Mouse (Mus musculus) Patski (cell line): ENCODE measurements around the gene Olfr221. TPM values are rescaled to one million over a fixed set of nuclear protein-coding genes. Genes with fewer than 3 reads are reported as not detected.

Experiments
- ATAC-seq: fragments of 100-300 bp; one replicate; pipeline ENCODE4 v1.8.0; 2021
- CTCF ChIA-PET: fragments of 350-600 bp; sonication (Branson Sonifier 250); formaldehyde crosslinking; loops from one replicate; lab custom pipeline; 2022; ENCODE audit warnings: inconsistent platforms; lab: Charles Lee
- POLR2A ChIA-PET: fragments of 350-600 bp; sonication (Branson Sonifier 250); formaldehyde crosslinking; loops from one replicate; lab custom pipeline; 2022; ENCODE audit warnings: antibody characterized with exemption, inconsistent platforms; lab: Charles Lee
- DNase-seq: peaks from one replicate; pipeline ENCODE4 v3.0.0-alpha.2; 2011; ENCODE audit warnings: low read depth, low spot score
- H3K27me3 ChIP-seq: fragments of 371-371 bp; one replicate; pipeline ENCODE4 v1.5.1; 2021
- CTCF ChIP-seq: fragments of 100-300 bp; IDR thresholded peaks from one replicate; pipeline ENCODE4 v1.5.1; 2021
- in situ Hi-C: fragments of 300-500 bp; cut with MboI; formaldehyde crosslinking; loops from 3 replicates; pipeline ENCODE4 v1.11.1; 2018; ENCODE audit warnings: low pct_unique_long_range_greater_than_20kb, mixed read lengths
- polyA plus RNA-seq: library from polyadenylated mRNA; unstranded; gene quantifications from one replicate; pipeline ENCODE4 v1.2.3, GENCODE M21; 2021

The Olfr221 gene
- polyA plus RNA-seq, 1 experiment from 2014 or later: not detected

DNA sequence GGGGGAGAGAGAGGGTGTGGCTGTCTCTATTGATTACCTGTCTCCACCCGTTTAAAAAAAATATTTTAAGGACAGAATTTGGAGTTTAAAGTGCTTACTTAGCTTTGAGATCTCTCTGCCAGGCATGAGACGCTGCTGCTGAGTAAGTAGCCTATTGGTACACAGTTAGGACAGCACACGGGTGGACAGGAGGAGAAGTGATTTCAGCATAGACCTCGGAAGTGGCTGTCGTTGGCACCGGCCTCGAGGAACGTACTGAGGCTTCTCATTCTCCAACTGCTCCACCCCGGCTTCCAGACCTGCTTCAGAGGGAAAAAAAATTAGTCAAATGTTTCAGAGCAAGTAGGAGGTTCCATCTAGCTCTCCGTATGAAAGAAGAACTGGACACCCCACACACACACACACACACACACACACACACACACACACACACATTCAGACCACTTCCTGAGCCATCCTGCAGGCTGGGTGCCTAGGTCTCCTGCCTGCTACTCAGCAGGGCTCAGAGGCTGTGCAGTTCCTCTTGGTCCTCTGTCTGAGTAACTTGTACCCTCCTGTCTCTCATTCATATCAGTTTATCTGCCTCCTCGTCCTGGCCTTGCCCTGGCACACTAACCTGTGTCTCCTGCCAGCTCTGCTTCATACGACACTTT lies 46.9 kb downstream of the Olfr221 start:
- in situ Hi-C loops: no loop called here
- ATAC-seq (no peak), DNase-seq (no peak)
- ChIA-PET CTCF (no interaction called here), POLR2A (interaction anchor here (0.6 to 0.7 kb wide), 2 partner anchors 9 to 271 kb away, joined by 3 read pairs; no protein-coding TSS in a partner anchor)
- TF ChIP-seq CTCF: no peak
- H3K27me3 ChIP-seq: no peaks in the 10 kb centered on the region

DNA sequence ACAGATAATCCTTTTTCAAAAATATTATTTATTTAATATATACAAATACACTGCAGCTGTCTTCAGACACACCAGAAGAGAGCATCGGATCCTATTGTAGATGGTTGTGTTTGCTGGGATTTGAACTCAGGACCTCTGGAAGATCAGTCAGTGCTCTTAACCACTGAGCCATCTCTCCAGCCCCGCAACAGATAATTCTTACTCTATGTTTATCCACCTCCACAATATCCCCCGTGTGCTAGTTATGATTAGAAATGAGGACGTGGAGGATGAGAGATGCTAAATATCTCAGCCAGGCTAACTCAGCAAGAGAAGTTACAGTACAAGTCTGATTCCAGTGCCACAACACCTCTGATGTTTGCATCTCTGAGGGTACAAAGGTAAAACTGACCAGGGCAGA lies 47.8 kb downstream of the Olfr221 start:
- ATAC-seq (no peak), DNase-seq (no peak)
- ChIA-PET POLR2A (interaction anchor here (0.6 kb wide), 1 partner anchor 23 kb away, joined by 3 read pairs; no protein-coding TSS in a partner anchor), CTCF (no interaction called here)
- no peaks in the 10 kb centered on the region for H3K27me3 ChIP-seq
- in situ Hi-C loops: no loop called here
- no peak for TF ChIP-seq CTCF

DNA sequence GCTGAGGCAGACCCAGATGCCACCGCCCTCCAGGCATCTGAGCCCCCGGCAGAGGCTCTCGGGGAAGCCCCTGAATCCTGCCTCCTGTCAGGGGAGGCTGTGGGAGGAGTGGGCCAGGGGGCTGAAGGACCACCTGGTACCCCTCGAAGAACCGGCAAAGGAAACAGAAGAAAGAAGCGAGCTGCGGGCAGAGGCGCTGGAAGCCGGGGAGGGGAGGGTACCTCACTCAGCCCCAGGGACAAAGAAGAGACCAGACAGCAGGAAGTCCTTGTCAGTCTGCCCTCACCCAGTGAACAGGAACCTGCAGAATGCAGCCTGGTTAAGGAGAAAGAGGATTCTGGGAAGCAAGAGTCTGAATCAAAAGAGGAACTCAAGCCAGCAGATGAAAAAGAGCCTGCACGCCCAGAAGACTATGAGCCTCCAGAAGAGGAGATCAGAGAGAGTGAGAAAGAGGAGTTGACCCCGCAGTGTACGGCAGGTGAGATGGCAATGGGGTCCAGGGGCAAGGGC lies 52.7 kb downstream of the Olfr221 start:
- DNase-seq: no peak
- in situ Hi-C loops: no loop called here
- POLR2A ChIA-PET: no interaction called here
- CTCF ChIA-PET: no interaction called here
- H3K27me3 ChIP-seq: no peaks in the 10 kb centered on the region
- TF ChIP-seq CTCF: no peak
- no peak for ATAC-seq

DNA sequence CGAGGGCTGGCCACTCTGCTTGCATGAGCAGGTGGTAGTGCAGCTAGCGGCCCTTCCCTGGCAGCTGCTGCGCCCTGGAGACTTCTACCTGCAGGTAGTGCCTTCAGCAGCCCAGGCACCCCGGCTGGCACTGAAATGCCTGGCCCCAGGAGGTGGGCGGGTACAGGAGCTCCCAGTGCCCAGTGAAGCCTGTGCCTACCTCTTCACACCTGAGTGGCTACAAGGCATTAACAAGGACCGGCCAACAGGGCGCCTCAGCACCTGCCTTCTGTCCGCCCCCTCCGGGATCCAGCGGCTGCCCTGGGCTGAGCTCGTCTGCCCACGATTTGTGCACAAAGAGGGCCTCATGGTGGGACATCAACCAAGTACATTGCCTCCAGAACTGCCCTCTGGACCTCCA lies 53.5 kb downstream of the Olfr221 start:
- no peak for DNase-seq
- no peak for ATAC-seq
- POLR2A ChIA-PET: no interaction called here
- in situ Hi-C loops: no loop called here
- CTCF ChIA-PET: interaction anchor here (1.4 kb wide), 1 partner anchor 22 kb away, joined by 3 read pairs; no protein-coding TSS in a partner anchor
- no peak for TF ChIP-seq CTCF
- no peaks in the 10 kb centered on the region for H3K27me3 ChIP-seq

DNA sequence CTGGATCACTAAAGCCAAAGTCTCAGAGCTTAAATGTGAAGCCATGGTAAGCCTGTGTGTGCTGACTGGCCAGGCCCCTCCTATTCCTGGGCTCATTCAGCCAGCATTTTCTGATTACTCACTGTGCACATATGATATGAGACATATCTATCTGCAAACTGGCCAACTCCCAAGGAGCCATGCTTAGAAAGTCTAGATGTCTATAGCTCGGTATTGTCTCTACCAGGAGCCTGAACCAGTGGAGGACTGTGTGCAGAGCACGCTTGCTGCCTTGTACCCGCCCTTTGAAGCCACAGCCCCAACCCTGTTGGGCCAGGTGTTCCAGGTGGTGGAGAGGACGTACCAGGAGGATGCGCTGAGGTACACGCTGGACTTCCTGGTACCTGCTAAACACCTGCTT lies 55.1 kb downstream of the Olfr221 start:
- DNase-seq: no peak
- TF ChIP-seq CTCF: no peak
- no peaks in the 10 kb centered on the region for H3K27me3 ChIP-seq
- no peak for ATAC-seq
- in situ Hi-C loops: no loop called here
- CTCF ChIA-PET: interaction anchor here (1.4 kb wide), 1 partner anchor 23 kb away, joined by 3 read pairs; no protein-coding TSS in a partner anchor
- POLR2A ChIA-PET: interaction anchor here (1.2 to 1.3 kb wide), 2 partner anchors 13 to 33 kb away, joined by 4 to 6 read pairs; partner anchors contain the start of gene Zfp219

DNA sequence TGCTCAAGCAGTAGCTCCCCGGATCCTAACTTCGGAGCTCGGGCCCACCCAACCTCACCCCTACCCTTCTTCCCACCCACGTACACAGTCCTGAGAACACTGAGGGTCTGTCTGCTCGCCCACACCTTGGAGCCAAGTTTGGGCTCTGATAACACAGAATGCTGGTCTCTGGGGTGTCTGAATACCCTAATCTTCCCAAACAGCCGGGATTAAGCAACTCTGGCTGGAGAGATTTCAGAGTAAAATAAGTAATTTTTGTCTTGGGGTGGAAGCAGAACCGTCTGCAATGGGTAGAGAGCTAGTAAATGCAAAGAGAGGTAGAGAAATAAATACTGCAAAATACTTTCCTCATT lies 56.1 kb downstream of the Olfr221 start:
- DNase-seq (no peak), ATAC-seq (no peak)
- TF ChIP-seq CTCF: no peak
- ChIA-PET CTCF (interaction anchor here (1.1 kb wide), 1 partner anchor 12 kb away, joined by 3 read pairs; no protein-coding TSS in a partner anchor), POLR2A (interaction anchor here (1.2 to 1.7 kb wide), 3 partner anchors 14 to 34 kb away, joined by 4 to 6 read pairs (median 5); partner anchors contain the start of gene Zfp219)
- in situ Hi-C loops: no loop called here
- H3K27me3 ChIP-seq: no peaks in the 10 kb centered on the region

GRCm38 (mm10) chr14:51985301-51986152 lies 56.7 kb downstream of the Olfr221 start:
- no peak for TF ChIP-seq CTCF
- in situ Hi-C loops: no loop called here
- ChIA-PET CTCF (interaction anchor here (1.1 kb wide), 1 partner anchor 12 kb away, joined by 3 read pairs; no protein-coding TSS in a partner anchor), POLR2A (interaction anchor here (0.7 to 1.7 kb wide), 5 partner anchors 12 to 35 kb away, joined by 4 to 6 read pairs (median 5); partner anchors contain the start of gene Zfp219)
- DNase-seq: peak; percentile 75
- peak; percentile 79 for ATAC-seq
- H3K27me3 ChIP-seq: no peaks in the 10 kb centered on the region

- in situ Hi-C loops: no loop called here
- DNase-seq: no peak
- POLR2A ChIA-PET: interaction anchor here (0.7 to 0.9 kb wide), 3 partner anchors 11 to 35 kb away, joined by 3 to 6 read pairs (median 4); no protein-coding TSS in a partner anchor
Measured at GRCm38 (mm10) chr14:51984247-51985231, 57.7 kb downstream of the Olfr221 start, which contains the start of gene Arhgef40. Arhgef40 (plus strand) TSS chr14:51984719.

More at GRCm38 (mm10) chr14:51984247-51985231, 57.7 kb downstream of the Olfr221 start, which contains the start of gene Arhgef40:
- CTCF ChIA-PET: no interaction called here
- peak; percentile 49 for ATAC-seq
- no peak for TF ChIP-seq CTCF
- no peaks in the 10 kb centered on the region for H3K27me3 ChIP-seq

Other genes with a start within 250 kb of the Olfr221 start
- gene AY358078, start 242.4 kb downstream of the Olfr221 start, polyA plus RNA-seq: not detected
- not detected for gene Ear6, start 188.8 kb downstream of the Olfr221 start, polyA plus RNA-seq
- 27.5 TPM for gene Mettl17, start 157.6 kb downstream of the Olfr221 start, polyA plus RNA-seq
- gene Slc39a2, start 149.6 kb downstream of the Olfr221 start, polyA plus RNA-seq: 0.15 TPM
- 1.1 TPM for gene Ndrg2, start 128.3 kb downstream of the Olfr221 start, polyA plus RNA-seq
- not detected for gene Tppp2, start 124.0 kb downstream of the Olfr221 start, polyA plus RNA-seq
- gene Rnase13, start 119.7 kb downstream of the Olfr221 start, polyA plus RNA-seq: not detected
- gene Arhgef40, start 57.7 kb downstream of the Olfr221 start, polyA plus RNA-seq: 80.2 TPM
- gene Tmem253, start 26.8 kb downstream of the Olfr221 start, polyA plus RNA-seq: 3.4 TPM
- gene Zfp219, start 21.7 kb downstream of the Olfr221 start, polyA plus RNA-seq: 74.8 TPM
- 359 TPM for gene Hnrnpc, start 61.6 kb upstream of the Olfr221 start, polyA plus RNA-seq
- 6.4 TPM for gene Rpgrip1, start 68.2 kb upstream of the Olfr221 start, polyA plus RNA-seq
- gene Supt16, start 155.0 kb upstream of the Olfr221 start, polyA plus RNA-seq: 65.7 TPM
- 64.4 TPM for gene Chd8, start 215.3 kb upstream of the Olfr221 start, polyA plus RNA-seq
- 38.8 TPM for gene Tox4, start 236.7 kb upstream of the Olfr221 start, polyA plus RNA-seq
- 20.5 TPM for gene Rab2b, start 237.1 kb upstream of the Olfr221 start, polyA plus RNA-seq